Mouse (Mus musculus): ENCODE data around the gene N4bp1.

The N4bp1 gene

DNA sequence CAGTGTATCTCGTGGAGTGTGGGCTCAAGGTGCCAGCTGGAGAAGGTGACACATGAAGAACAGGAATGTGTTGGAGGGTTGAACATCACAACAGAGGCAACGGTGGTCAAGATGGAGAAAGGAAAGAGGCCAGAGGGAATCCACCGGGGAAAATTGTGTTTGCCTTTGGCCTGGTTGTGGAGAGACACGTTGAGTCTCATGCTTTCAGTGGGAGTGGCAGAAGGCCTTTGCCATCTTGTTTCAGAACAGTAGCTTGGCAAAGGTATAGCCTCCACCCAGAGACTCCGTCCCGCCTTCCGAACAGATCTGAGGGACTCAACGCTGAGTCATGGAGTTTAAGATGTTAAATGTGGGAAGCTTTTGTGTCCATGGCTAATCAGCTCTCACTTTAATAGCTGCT, 119.4 kb downstream of the N4bp1 start:
- DNase-seq (ENCODE audit: low read depth, low spot score), result peak; percentile 30

DNA sequence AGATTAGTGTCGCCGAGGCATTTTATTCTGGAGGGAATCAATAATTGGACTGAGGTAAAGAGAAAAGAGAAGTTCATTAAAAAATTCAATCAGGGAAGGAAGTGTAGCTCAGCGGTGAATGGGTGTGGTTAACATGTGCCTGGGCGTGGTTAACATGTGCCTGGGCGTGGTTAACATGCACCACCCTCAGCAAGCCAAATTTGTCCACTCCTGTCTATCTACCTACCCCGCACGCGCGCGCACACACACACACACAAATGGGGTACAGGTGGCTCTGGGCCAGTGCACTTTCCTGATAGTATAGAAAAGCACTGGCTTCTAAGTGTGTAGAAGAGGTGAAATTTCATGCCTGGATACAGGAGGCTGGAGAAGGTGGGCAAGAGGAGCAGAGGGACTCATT, 119.9 kb downstream of the N4bp1 start:
- no peak for DNase-seq (ENCODE audit: low read depth, low spot score)

DNA sequence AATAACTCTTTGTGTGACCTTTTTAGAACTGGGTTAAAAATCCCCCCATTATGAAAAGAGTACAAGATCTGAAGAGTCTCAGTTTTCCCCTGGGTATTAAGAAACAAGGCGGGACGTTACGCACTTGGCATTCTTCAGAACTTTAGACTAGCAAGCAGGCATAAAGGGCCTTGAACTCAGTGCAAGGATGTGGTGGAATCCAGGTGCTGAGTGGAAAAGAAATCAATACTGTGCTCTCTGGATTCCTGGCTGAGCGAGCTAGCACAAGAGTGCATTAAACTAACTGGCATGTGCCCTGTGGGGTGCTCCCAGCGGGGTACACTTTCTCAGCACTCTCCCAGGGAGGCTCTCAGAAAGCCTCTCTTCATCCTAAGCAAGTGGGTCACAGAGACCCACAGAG, 122.3 kb downstream of the N4bp1 start:
- no peak for DNase-seq (ENCODE audit: low read depth, low spot score)

DNA sequence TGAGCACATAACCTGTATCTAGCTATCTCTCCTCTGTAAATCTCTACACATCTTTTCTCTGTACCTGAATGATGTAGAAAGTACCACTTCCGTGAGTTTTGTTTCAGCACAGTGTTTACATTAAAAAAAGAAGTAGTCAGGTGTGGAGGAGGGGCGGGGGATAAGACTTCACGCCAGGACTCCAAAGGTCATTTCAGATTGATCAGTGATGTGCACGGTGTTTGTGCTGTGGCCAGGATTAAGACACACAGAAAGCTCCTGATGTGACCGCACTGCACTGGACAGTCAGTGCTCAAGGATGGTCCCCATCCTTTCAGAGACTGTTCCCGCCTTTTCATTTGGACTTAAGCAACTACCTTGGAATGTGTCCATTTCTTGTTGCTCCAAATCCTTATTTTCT, 124.3 kb downstream of the N4bp1 start:
- DNase-seq (ENCODE audit: low read depth, low spot score), result no peak

DNA sequence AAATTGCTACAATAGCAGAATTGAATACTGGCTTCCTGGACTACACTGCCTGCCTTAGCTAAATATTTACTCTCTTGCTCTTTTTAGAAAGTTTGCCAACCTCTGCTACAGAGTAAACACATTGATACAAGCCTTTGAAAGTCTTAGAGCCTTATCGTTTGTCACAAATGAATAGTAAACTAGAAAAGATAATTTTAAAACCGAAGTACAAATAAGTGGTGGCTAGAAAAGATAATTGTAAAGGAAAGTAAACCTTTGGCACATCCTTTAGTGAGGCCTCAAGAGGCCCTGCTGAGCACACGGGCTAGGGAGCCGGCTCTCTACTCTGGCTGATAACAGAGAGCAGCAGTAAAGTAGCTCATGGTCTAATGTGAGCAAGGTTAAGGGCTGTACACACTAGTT, 126.0 kb downstream of the N4bp1 start:
- DNase-seq (ENCODE audit: low read depth, low spot score), result no peak

DNA sequence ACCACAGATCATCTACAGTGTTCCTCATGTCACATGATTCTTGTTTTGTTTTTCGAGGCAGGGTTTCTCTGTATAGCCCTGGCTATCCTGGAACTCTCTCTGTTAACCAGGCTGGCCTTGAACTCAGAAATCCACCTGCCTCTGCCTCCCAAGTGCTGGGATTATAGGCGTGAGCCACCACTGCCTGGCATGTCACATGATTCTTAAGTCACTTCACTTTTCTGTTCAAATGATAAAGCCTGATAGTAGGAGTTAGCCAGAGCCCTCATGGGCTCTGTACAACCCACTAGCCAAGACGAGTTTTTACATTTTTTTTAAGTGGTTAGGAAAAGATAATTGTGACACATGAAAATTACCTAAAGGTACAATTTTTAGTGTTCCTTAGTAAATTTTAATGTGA, 126.4 kb downstream of the N4bp1 start:
- no peak for DNase-seq (ENCODE audit: low read depth, low spot score)

Data from 3T3-L1 (cell line).